Mouse (Mus musculus) megakaryocyte, embryonic 14.5 days (primary cell): ENCODE measurements at regions not wholly inside any gene's neighbourhood (a gene's known extent, or its start where the extent isn't known, plus 50 kb on each side); places are given as distances from the start of the nearest gene placed in this dataset.

Experiments
- H3K27me3 ChIP-seq: replicated peaks from 2 replicates; pipeline ENCODE3; 2012; ENCODE audit warnings: inconsistent platforms
- H3K36me3 ChIP-seq: replicated peaks from 2 replicates; pipeline ENCODE3; 2012; ENCODE audit warnings: low read length, inconsistent platforms, mixed read lengths
- H3K4me1 ChIP-seq: 2 replicates; pipeline ENCODE4 v1.6.1; 2012; ENCODE audit warnings: inconsistent platforms
- H3K4me3 ChIP-seq: replicated peaks from 2 replicates; pipeline ENCODE3; 2012; ENCODE audit warnings: moderate library complexity, mild to moderate bottlenecking, inconsistent platforms
- H3K9me3 ChIP-seq: 2 replicates; pipeline ENCODE4 v1.6.1; 2012; ENCODE audit warnings: inconsistent platforms
- FLI1 ChIP-seq: IDR thresholded peaks from 2 replicates; pipeline ENCODE4 v1.6.1; 2012; ENCODE audit warnings: low read length, inconsistent platforms, mixed read lengths
- GATA1 ChIP-seq: IDR thresholded peaks from 3 replicates; pipeline ENCODE4 v1.6.1; 2012; ENCODE audit warnings: mixed read lengths, low read length, inconsistent platforms, borderline replicate concordance

DNA sequence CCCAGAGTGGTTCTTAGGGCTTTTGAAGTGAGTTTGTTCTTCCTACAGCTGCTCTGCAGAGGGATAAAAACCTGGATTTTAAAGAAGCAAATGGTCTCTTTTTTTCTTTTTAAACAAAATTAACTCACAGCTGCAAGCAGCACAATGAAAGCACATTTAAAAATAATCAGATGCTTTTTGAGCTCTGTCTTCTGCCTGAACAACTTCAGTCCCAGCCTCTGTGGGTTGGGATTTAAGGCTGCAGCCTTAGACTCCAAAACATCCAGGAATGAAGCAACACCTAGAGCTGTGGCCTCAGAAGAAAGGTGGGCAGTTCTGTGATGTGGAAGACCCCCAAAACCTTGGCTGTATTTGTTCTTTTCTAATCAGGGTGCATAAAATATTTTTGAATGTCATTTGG lies 446.7 kb upstream of the Pkn2 start:
- Histone ChIP-seq H3K4me3 (no peak overlapping the region), H3K9me3 (no peaks in the 10 kb centered on the region), H3K36me3 (no peaks in the 10 kb centered on the region), H3K27me3 (no peaks in the 10 kb centered on the region), H3K4me1 (no peaks in the 10 kb centered on the region)
- TF ChIP-seq GATA1 = no peak
- no peak for TF ChIP-seq FLI1

DNA sequence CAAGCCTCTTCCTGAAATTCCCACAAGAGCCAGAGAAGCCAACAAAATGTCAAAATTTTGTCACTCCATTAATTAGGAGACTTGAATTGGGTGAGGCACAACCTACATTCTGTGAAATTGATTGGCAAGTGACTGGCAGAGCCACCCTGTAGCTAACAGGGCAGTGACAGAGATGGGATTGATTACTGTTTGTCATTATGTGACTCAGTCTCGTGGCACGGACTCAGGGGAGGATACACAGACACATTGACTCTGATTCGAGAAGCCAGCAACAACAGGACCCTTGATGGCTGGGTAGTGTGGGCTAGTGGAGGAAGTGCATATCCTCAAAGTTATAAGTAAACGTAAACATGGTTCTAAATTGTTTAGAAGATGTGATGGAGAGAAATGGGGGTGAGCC lies 445.8 kb upstream of the Pkn2 start:
- no peaks in the 10 kb centered on the region for H3K36me3 ChIP-seq
- no peaks in the 10 kb centered on the region for H3K27me3 ChIP-seq
- H3K9me3 ChIP-seq = no peaks in the 10 kb centered on the region
- H3K4me3 ChIP-seq = no peak overlapping the region
- TF ChIP-seq GATA1 = no peak
- no peak for TF ChIP-seq FLI1
- no peaks in the 10 kb centered on the region for H3K4me1 ChIP-seq

DNA sequence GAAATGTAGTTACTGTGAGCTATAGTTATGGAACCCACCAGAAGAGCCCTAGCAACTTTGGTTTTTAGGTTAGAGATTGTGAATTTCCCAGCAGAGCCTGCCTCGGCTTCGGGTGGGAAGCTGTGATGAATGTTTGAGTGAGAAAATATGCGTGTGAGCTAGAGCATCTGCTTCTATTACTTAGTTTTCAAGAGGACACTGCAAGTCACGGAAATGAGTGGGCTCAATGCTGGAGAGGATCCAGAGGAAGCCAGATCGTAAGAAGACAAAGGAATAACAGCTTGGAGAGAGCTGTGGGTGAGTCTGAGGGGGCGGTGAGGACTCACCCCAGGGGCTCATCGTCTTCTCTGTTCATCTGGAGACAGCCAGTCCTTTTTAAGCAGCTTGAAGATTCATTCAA lies 434.7 kb upstream of the Pkn2 start:
- Histone ChIP-seq H3K9me3 (peaks cover 3% of the 10 kb centered on the region; the same call in 1 of the 2 replicates), H3K36me3 (no peaks in the 10 kb centered on the region), H3K4me3 (no peak overlapping the region), H3K4me1 (no peaks in the 10 kb centered on the region), H3K27me3 (no peaks in the 10 kb centered on the region)
- TF ChIP-seq FLI1 (no peak), GATA1 (no peak)

DNA sequence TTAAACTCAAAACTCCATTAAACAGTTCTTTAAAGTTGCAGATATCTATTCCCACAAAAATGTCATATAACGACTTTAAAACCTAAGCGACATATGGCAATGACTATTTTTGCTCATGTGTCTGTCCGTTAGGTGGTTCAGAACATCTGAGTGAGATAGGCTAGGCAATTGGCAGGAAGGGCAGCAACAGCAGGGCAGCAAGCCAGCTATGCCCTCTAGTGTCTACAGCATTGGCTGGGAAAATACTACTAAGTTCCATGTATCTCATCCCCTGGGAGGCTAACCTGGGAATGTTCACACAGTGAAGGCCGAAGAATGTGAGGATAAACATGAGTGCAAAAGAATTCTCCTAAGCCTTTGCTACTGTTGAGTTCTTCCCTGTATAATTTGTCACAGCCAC lies 410.0 kb upstream of the Pkn2 start:
- Histone ChIP-seq H3K27me3 (no peaks in the 10 kb centered on the region), H3K4me3 (no peak overlapping the region), H3K4me1 (no peaks in the 10 kb centered on the region), H3K36me3 (no peaks in the 10 kb centered on the region), H3K9me3 (no peaks in the 10 kb centered on the region)
- TF ChIP-seq FLI1 (no peak), GATA1 (no peak)

DNA sequence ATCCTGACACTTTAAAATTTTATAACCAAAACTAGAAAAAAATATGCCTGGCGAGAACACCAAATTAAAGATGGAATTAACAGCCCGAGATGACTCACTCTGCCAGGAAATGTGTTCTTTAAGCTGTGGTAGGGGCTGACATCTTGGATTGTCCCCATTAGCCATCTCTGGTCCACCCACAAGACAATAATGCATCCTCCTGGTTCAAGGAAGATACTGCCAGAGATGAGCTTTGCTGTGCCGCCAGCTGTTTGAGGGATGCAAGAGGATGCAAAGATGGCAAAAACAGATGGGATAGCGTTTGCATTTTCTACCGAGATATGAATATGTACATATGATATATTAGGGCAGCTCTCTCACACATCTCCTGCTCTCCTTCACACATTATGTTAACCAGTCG lies 382.3 kb upstream of the Pkn2 start:
- Histone ChIP-seq H3K27me3 (no peaks in the 10 kb centered on the region), H3K36me3 (no peaks in the 10 kb centered on the region), H3K4me3 (no peak overlapping the region), H3K4me1 (no peaks in the 10 kb centered on the region), H3K9me3 (no peaks in the 10 kb centered on the region)
- TF ChIP-seq GATA1 (no peak), FLI1 (no peak)

DNA sequence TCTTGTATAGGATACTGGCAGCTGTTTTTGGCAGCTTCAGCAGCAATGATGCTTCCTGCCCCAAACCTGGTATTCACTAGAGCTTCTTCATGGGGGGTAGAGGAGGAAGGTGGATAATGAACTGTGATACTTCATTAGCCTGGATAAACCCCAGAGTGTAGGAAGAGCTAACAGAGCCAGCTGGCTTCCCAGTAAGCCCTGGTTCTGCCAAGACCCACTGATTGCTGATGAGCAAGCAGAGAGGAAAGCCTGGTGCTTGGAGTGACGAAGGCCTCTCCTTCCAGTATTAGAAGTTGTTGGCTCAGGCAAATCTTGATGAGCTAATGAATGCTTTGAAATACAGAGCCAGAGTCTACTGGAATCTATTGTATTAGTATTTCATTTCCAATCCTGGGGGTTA lies 370.8 kb upstream of the Pkn2 start:
- no peak overlapping the region for H3K4me3 ChIP-seq
- no peaks in the 10 kb centered on the region for H3K27me3 ChIP-seq
- H3K36me3 ChIP-seq = no peaks in the 10 kb centered on the region
- no peaks in the 10 kb centered on the region for H3K9me3 ChIP-seq
- TF ChIP-seq FLI1 (no peak), GATA1 (no peak)
- H3K4me1 ChIP-seq = no peaks in the 10 kb centered on the region

DNA sequence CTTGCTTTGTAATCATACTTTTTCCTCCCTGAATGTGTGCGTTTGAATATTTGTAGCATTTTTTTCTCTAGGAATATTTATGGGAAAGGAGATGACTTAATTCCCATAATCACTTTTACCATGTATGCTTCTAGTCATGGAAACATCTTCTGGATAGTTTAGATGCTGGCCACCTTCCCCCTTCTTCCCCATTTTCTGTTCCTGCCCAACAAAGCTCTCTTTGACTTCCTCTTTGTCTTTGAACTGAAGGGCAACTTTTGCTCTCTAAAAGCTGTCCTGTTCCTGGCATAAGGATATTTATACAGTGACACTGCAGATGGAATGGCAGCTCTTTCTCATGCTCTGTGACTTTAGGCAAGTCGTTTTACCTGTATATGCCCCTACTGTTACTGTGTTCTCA lies 370.2 kb upstream of the Pkn2 start:
- Histone ChIP-seq H3K4me1 (no peaks in the 10 kb centered on the region), H3K4me3 (no peak overlapping the region), H3K9me3 (no peaks in the 10 kb centered on the region), H3K36me3 (no peaks in the 10 kb centered on the region), H3K27me3 (no peaks in the 10 kb centered on the region)
- TF ChIP-seq FLI1 = no peak
- no peak for TF ChIP-seq GATA1

DNA sequence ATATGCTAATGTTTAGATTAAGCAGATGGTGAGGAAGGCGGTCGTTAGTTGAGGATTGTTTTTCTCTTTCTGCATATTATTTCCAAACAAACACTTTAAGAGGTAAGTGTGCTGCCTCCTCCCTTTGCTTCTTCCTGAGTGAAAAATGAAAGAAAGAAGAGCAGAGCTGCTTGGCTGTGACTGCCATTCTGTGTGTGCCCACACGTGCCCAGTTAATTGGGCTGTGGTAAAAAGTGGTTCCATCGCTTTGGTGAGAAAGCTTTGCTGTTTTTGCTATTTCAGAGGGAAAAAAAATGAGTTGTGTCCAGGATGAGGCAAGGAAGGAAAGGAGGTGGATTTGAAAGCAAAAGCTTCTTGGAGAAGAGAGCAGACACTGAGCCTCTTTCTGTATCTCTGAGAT lies 360.9 kb upstream of the Pkn2 start:
- Histone ChIP-seq H3K4me1 (no peaks in the 10 kb centered on the region), H3K9me3 (no peaks in the 10 kb centered on the region), H3K27me3 (no peaks in the 10 kb centered on the region), H3K36me3 (no peaks in the 10 kb centered on the region), H3K4me3 (no peak overlapping the region)
- TF ChIP-seq FLI1 (no peak), GATA1 (no peak)

DNA sequence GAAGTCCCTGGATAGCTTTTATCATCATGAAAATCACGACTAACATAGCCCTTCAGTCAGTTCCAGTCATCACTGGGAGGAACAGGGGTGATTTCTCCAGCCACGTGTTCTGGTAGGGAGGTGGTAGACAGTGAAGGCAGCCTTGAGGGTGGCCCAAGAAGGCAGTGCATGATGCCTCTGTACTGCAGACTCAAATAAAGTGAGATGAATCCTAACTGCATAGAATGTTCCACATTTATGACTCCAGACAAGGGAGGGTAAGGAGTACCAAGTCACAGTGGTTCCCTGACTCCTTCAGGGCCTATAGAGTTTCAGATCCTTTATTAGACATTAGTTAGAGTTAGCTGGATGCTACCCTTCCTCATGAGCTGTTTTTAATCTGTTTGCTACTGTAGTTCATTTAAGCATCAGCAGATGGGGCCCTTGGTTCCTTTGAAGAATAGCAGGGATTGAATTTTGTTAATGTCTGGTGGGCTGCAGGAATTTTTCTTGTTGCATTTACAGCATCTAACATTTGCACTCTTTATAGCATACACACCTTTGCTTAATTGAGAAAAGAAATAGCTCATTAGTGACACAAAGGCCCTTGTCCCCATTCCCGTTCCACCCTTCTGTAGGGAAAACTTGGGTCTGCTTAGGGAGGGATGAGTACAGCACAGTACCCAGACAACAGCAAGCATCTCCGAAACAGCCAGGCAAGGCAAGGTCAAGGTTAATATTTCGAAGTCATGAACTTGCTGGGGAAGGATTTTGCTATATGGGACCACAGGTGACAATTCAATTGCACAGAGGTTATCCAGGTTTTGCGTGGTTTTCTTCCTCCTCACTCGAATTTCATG lies 359.0 kb upstream of the Pkn2 start:
- H3K27me3 ChIP-seq = no peaks in the 10 kb centered on the region
- no peaks in the 10 kb centered on the region for H3K4me1 ChIP-seq
- H3K4me3 ChIP-seq = no peak overlapping the region
- no peaks in the 10 kb centered on the region for H3K36me3 ChIP-seq
- no peaks in the 10 kb centered on the region for H3K9me3 ChIP-seq
- TF ChIP-seq GATA1 (no peak), FLI1 (no peak)

DNA sequence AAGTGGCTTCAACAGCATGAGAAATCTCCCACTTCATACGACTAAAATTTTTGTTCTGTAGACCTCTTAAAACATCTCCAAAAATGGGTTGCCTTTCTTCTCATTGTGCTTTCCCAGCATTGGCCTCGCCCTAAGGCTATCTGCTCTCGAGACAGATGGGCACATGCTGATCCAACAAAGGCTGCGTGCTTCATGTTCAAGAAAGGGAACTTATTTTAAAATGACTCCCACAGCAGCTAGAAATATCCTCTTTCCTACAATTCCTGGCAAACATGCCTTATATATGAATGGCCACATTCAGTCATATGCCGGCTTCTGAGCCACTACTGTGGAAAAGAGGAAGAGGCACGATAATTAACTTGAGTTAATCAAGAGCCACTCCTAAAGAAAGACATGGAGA lies 356.7 kb upstream of the Pkn2 start:
- TF ChIP-seq FLI1 = no peak
- no peak for TF ChIP-seq GATA1
- Histone ChIP-seq H3K4me1 (no peaks in the 10 kb centered on the region), H3K9me3 (no peaks in the 10 kb centered on the region), H3K27me3 (no peaks in the 10 kb centered on the region), H3K4me3 (no peak overlapping the region), H3K36me3 (no peaks in the 10 kb centered on the region)
